Mouse (Mus musculus): ENCODE results near the gene Gm45713.

DNA sequence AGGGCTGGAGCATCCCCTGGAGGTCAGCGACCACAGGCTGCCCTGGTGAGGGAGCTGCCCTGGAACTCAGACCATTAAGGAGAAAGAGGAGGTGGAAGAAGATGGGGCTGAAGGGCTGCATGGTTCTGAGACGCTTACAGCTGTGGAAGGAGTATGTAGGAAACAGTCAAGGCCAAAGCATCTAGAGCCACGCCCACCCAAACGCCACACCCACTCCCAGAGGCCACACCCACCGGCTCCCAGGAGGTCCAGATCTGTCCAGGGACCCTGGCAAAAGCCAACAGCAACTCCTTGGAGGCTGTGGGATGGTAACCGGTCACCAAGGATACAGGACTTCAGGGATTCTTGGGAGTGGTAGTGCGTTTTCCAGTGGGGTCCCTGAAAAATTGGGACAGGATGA lies 42.5 kb upstream of the Gm45713 start:
- TF ChIP-seq CTCF (IDR thresholded peaks at IDR 0.05; ENCODE audit: extremely low read depth, insufficient read depth, low read length) (no peak), POLR2A (IDR thresholded peaks at IDR 0.05; ENCODE audit: extremely low read depth, insufficient read depth, low read length) (no peak)
